Mouse (Mus musculus) kidney, adult 11 months (tissue): ENCODE data around the gene Cers2.
"Not testable (repeated sequence)": the region's sequence is repeated elsewhere in the genome, so short reads cannot be mapped to it uniquely, and the experiment has no call there.

Source experiments
- DNase-seq: peaks from one replicate; pipeline ENCODE4 v3.0.0; 2022

Cers2 gene

DNA sequence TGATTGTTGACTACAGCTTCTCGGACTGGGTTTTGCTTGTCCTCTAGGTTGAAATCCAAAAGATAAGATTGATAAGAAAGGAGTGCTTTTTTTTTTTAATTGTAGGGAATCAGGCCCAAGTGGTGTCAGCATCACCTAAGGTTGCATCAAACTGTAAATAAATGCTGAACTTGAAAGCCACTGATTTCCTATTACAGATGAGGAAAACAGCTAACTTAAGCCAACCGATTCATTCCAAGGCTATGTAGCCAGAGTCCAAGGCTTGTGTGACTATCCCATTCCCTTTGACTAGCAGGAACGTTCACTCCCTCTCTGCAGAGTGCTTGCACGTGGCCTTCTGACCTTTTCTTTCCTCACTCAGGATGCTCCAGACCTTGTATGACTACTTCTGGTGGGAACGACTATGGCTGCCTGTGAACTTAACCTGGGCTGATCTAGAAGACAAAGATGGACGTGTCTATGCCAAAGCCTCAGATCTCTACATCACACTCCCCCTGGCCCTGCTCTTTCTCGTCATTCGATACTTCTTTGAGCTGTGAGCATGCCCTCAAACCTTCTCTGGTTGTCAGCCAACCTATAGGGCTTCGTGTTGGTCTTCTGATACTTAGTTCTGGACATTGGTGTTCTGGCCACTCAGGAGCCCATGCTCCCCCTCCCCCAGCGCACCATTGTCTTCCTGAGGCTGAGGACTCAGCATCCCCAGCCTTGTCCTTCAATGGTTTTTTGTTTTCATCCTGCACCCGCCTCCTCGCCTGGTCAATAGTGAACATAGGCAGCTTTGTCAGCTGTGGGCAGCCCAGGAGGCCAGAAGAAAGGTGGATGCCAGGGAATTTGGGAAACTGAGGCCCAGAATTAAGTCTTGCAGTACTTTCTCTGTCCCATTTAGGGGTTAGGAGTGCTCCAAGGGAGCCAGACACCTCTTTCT, 5.4 kb downstream of the Cers2 start:
- no peak for DNase-seq

DNA sequence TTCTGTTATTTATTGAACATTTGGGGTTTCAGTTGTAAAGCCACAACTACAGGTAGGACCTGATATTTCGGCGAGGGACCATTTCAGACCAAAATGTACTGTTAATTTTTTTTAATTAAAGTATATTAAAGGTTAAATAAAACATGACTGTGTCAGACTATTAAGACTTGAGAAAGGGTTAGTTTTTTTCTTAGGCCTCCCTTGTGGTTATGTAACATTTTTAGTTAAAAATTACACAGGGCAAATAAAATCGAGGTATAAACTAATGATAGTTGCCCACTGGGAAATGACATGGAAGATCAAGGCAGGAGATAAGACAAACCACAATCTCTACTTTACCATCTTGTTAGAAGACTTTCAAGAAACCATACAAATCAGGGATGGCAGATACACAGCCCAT, 8.8 kb downstream of the Cers2 start:
- no peak for DNase-seq

DNA sequence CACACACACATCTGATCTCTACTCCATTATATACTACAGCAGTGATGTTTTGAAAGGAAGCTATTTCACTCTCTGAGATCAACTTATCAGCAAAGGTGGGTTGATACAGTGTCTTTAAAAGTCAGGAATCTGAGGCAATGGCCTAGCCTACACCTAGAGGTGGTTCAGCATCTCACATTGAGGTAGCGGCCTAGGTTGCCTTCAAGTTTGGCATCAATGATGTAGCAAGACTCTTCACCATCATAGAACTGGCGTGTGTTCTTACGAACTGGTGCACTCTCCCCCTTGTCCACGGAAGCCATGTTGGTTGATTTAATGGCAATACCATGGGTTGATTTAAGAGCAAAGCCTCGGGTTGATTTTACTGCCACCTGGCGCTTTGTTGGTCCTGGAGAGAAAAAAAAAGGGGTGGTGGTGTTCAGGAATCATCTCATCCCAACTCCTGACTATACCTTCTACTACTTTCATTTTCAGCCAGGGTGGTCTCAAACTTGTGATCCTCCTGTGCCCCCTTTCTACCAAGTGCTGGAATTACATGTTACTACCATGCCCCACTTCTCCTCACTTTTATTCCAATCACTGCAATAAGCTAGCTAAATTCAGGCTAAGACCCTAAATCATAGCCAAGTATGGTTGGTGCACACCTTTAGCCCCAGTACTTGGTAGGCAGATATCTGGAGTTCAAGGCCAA, 10.0 kb downstream of the Cers2 start:
- DNase-seq: no peak

DNA sequence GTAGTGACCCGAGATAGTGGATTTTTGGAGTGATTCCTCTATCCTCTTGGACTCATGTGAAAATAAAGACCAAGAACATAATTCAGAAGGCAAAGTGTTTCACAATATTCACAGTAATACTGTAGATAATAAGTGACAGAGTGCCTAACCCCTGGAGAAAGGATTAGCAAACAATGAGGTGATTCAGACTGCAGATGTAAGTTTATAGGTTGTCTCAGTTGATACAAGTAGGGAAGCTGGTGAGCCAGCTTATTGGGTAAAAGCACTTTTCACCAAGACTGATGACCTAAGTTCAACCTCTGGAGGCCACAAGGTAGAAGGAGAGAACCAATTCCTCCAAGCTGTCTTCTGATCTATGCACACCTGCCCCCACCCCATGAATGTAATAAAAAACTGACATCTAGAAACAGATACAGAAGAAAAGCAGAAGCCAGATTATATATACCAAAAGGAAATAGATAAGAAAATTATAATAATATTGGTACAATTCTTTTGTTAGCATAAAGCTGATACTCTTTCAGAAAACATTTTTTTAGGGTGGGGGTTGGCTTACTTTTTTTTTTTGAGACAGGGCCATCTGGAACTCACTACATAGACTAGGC, 14.3 kb downstream of the Cers2 start:
- DNase-seq: no peak

DNA sequence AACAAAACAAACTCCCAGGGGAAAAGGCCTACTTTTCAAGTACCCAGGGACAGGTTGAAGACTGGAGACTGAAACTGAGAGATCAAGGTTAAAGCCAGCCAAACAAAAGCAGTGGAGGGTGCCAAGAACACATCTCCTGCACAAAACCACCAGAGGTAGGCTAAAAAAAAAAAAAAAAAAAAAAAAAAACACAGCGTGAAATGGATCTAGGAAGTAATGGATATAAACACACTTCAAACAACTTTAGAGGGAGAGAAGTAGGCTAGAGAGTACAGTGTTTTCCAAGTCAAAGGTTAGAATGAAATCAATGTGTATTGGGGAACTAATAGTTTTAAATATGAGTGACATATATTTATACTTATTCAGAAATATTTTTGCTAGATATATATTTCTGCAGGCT, 16.9 kb downstream of the Cers2 start:
- DNase-seq: no peak

DNA sequence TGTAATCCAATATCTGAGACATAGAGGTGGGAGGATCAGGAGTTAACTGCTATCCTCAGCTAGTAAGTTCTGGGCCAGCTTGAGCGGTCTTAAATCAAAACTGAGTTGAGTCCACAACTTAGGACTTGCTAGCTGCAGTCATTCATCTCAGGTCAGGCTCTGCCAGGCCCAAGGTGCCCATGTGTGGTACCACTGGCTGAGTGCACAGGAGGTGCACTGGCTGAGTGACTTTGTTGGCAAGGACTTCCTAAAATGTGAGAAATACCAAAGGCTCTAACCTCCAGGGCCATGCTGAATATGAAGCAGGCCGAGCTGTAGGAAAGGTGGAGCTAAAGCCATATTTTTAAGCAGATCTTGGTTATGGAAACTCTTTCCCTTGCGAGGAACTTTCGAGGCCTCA, 22.8 kb downstream of the Cers2 start:
- no peak for DNase-seq

DNA sequence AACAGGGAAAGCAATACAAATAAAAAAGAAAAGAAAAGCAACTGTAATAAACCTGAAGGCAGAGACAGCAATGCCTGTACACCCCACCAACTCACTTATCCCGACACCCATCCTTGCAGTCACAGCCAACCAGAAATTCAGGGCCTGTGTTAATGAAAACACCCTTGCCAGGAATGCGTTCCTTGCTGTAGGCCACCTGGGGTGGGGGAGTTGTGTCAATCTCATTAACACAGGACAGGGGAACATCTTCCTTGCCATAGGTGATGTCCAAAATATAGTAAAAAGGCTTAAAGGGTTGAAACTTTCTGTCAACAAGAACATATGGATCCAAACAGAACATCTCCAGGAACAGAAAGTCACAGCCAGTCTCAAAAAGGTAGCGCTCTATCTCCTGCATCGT, 23.7 kb downstream of the Cers2 start:
- DNase-seq: no peak

DNA sequence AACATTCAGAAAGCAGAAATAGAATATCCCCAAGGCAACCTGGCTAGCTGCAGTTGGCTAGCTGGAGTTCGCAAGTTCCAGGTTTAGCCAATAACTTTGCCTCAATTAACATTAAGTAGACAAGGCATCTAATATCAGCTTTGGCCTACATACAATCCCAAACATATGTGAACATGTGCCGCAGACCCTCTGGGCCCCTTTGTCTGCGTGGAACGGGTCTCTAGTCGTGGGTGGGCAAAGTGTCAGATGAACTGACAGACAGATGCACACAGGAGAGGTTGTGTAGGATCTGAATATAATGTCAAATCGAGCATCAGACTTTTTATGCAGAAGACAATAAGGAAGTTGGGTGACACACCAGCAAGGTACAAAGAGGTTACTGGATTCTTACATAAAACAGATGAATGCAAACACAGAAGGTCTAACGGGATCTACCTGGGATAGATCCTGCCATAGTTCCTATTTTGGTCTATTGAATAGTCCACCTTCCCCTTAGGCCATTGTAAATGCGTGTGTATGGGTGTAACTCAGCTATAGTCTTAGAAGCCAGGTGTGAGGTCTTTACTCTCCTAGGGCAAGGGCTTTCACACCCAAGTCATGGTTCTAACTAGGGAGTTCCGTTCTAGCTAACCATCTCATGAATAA, 28.9 kb downstream of the Cers2 start:
- not testable (repeated sequence) for DNase-seq

DNA sequence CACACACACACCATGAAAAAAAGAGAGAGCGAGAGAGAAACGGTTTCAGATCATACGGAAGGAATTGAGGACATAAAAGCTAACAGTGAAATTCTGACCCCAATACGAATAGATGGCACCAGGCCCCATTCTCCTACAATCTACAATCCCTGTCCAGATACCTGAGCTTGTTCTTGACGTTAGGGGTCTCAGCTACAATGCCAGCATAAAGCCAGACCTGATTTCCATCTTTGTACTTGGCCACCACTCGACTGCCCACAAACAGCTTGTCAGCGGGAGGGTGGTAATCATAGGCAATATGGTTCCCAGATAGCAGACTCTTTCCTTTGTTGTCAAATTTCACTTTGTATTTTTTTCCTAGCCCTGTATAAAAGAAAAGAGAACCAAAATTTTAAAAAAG, 31.9 kb downstream of the Cers2 start:
- DNase-seq: no peak

DNA sequence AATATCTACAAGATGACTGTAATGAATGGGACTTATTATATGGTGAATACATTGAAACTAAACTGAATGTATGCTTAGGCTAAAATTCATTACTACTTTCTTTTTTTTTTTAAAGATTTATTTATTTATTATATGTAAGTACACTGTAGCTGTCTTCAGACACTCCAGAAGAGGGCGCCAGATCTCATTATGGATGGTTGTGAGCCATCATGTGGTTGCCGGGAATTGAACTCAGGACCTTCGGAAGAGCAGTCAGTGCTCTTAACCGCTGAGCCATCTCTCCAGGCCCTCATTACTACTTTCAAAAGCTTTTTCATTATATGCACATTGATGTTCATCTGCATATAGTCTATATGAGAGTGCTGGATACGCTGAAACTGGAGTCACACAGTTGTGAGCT, 33.8 kb downstream of the Cers2 start:
- DNase-seq: not testable (repeated sequence)

DNA sequence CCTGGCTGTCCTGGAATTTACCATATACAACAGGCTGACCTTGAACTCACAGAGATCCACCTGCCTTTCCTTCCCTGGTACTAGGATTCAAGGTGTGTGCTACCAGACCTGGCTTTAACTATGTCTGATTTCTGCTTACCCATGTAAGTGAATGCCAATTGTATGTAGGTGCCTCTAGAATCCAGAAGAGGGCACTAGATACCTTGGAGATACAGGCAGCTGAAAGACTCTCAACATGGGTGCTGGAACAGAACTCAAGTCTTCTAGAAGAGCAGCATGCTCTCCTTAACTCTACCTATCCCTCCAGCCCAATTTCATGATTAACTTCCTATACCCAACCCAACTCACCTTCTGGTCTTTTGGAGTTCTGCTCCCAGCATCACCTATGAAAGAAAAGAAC, 34.9 kb downstream of the Cers2 start:
- DNase-seq: no peak

DNA sequence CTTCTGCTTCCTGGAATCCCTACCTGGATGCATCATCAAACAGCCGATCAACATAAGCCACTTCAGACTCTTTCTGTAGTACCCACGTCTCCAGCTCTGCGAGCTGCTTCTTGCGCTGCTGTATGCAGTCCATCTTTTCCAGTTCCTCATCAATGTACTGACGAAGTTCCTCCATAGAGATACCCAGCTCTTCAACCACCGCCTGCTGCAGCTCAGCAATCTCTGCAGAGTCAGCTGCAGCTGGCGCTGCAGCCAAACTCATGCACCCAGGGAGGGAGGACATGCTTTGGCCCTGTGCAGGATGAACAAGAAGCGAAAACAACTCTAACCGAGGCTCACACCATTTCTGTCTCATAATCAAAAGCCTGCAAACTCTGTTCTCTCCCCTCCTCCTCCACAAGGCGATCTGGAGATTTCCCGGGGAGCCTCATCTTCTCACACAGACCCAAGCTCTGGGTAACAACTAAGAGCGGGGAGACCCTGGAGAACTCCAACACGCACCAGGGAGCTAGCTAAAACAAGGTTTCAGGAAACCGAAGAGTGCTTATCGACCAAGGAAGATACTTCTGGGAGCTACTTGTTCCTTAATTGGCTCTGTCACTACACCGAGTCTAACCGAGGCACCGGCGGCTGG, 41.4 kb downstream of the Cers2 start:
- not testable (repeated sequence) for DNase-seq

DNA sequence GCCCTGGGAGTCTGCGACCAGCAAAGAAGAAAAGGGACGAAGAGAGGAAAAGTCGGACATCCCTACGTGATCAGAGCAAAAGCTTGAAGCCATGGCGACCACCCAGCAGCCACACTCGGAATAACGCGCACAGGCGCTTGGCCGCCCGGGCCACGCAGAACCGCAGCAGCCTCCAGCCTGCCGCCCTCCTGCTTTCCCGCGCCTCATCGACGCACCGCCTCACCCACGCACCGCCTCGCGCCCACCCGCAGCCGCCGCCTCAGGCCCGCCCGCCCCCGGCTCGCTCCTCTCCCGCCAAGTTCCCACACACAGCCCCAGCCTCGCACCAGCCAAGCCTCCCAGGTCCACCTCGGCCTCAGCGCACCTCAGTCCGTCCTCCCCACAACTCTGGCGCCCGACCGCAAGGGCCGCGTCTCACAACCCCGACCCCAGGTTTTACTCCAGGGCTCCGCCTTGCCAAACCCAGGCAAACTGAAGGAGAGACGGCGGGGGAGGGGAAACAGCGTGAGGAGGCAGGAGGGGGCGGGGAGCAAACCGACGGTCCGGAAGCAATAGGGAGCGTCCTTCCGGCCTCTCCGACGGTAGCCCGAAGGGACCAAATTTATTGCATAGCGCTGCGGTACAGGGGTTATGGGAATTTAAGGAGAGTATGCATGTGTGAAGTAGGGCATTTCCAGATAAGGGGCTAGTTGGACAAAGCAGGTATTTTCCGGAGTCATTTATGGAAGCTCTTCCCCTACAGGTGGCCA, 42.3 kb downstream of the Cers2 start, which contains the start of gene Setdb1:
Setdb1 (minus strand) TSS at position 502 of the 749 bp plus-strand sequence.
- DNase-seq: peak; percentile 87

DNA sequence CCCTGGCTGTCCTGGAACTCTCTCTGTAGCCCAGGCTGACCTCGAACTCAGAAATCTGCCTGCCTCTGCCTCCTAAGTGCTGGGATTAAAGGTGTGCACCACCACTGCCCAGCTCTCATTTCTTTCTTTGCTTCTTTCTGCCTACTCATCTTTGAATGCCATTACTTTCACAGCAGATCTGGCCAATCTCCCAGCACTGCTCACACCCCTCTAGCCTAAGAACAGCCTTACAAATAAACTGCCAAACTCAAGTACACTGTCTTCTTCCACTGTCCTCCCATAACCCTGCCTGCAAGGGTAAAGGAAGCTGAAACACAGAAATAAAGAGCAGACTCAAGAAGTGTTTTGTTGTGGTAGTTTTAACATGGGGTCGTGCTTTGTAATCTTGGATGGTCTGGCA, 43.2 kb downstream of the Cers2 start:
- DNase-seq: no peak

DNA sequence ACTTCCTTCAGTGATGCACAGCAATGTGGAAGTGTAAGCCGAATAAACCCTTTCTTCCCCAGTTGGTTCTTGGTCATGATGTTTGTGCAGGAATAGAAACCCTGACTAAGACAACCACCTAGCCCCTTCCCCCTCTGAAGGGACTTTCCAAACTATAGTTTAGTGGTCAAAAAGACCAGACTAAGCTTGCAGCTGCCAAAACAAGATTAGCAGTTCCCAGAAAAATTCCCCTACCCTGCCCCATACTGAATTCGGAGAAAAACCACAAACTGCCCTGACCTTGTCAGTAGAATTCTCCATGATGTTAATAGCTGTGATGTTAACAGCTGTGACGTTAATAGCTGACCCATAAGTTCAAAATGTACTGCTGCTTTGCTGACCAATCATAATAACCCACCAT, 45.7 kb downstream of the Cers2 start:
- not testable (repeated sequence) for DNase-seq

DNA sequence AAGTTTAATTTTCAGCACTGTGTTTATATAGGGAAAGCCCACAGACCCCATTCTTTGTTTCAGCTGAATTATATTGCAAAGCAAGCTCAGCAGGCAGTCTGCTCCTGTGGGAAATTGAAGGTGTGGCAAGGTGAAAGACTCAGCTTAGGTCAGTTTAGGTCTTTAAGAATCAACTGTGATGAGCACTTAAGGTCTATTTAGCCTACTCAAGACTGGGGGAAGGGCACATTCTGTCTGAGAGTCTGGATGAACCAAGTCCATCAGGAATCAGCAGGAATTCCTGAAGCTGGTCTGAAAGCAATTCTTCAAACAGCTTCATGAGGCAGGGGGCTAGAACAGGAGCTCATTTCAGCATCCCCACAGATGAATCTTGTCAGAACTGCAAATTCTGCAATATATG, 55.5 kb downstream of the Cers2 start:
- no peak for DNase-seq
